In the genomic region with DNA sequence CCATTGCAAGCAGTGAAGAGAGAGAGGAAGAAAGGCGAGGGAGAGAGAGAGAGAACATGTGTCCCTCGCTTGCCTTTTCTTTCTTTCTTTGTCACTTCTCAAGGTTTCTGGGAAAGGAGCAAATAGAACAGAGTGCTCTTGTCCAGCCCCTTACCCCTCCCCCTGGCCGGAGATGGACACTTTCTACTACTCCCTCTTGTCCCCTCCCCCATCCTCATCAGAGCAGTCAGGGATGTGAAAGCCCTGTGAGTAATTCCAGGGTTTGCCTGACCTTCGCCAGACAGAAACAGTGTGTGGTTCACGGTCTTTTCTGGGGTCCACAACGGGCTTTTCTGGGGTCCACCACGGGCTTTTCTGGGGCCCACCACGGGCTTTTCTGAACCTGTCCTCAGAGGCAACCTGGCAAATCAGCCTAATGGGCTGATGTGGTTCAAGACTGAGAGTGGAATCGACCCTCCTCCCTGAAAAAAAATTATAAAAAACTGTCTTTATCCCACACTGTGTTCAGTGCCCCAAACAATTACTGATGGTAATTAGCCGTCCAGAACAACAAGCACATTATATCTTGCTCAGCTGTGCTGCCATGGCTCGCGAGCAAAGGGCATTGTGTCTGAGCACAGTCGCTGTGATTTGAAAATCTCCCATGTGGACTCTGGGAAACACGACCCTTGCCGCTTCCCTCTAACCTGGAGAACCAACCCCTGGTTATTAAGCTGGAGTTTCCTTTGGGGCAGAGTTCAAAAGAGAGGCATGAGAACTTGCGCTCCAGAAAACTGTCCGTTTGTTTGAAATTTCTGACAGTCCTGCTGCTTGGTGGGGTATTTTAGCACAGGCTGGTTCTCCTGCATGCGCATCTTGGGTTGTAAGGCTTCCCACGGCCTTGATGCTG, we compare ENCODE assay signal across 7 mouse cellular contexts.
DNase-seq lines count a peak whose midpoint lies in the region; ATAC-seq lines count a peak whose summit lies in the region.

No protein-coding gene starts in this region.

- peak; percentile 34 for ATAC-seq in intestine, embryonic 15.5 days
- ATAC-seq in limb, embryonic 11.5 days (ENCODE audit: insufficient number of reproducible peaks, low FRiP score, low TSS enrichment, low read depth), result 0 out of 2 replicates have a peak, but pooled peaks have one; percentile 60
- ATAC-seq in neural tube, embryonic 13.5 days (ENCODE audit: low read depth), result peak; percentile 84
- ATAC-seq in megakaryocyte, adult 5-6 weeks (ENCODE audit: poor library complexity, severe bottlenecking), result no peak

- H3K4me3 ChIP-seq in intestine, embryonic 15.5 days (replicated peaks), result no peak overlapping the region
- H3K4me3 ChIP-seq in limb, embryonic 11.5 days (ENCODE audit: low read depth, low read length), result no peak overlapping the region
- no peak overlapping the region for H3K4me3 ChIP-seq in neural tube, embryonic 13.5 days

- no peak overlapping the region for H3K9ac ChIP-seq in intestine, embryonic 15.5 days
- no peak overlapping the region for H3K9ac ChIP-seq in limb, embryonic 11.5 days (ENCODE audit: low read length)
- H3K9ac ChIP-seq in neural tube, embryonic 13.5 days, result peak overlapping the region; percentile 4; the same call in 1 of the 2 replicates

- no peak overlapping the region for H3K27ac ChIP-seq in intestine, embryonic 15.5 days
- peak overlapping the region; percentile 18; the same call in 1 of the 2 replicates for H3K27ac ChIP-seq in limb, embryonic 11.5 days (replicated peaks; ENCODE audit: low read depth, low read length)
- H3K27ac ChIP-seq in neural tube, embryonic 13.5 days (replicated peaks), result peak overlapping the region; percentile 75

- no peaks in the 10 kb centered on the region for H3K27me3 ChIP-seq in intestine, embryonic 15.5 days (replicated peaks)
- H3K27me3 ChIP-seq in limb, embryonic 11.5 days (ENCODE audit: control insufficient read depth, insufficient read depth, low read length), result no peaks in the 10 kb centered on the region
- H3K27me3 ChIP-seq in neural tube, embryonic 13.5 days, result no peaks in the 10 kb centered on the region

- peak overlapping the region; percentile 9; the same call in 1 of the 2 replicates for H3K4me2 ChIP-seq in intestine, embryonic 15.5 days (replicated peaks)
- no peak overlapping the region for H3K4me2 ChIP-seq in limb, embryonic 11.5 days (ENCODE audit: low read depth, severe bottlenecking)
- peak overlapping the region; percentile 38 for H3K4me2 ChIP-seq in neural tube, embryonic 13.5 days

- H3K4me1 ChIP-seq in intestine, embryonic 15.5 days (replicated peaks), result peaks cover 14% of the 10 kb centered on the region
- H3K4me1 ChIP-seq in limb, embryonic 11.5 days (ENCODE audit: control insufficient read depth, insufficient read depth, low read length), result peaks cover 14% of the 10 kb centered on the region
- H3K4me1 ChIP-seq in neural tube, embryonic 13.5 days (replicated peaks), result peaks cover 28% of the 10 kb centered on the region

- WGBS in intestine, embryonic 15.5 days, result 31% methylated on average over 19 of the region's 19 CpGs
- WGBS in limb, embryonic 11.5 days, result 31% methylated on average over 19 of the region's 19 CpGs
- WGBS in neural tube, embryonic 13.5 days, result 8% methylated on average over 19 of the region's 19 CpGs

- no peaks in the 10 kb centered on the region for H3K9me3 ChIP-seq in intestine, embryonic 15.5 days
- no peaks in the 10 kb centered on the region for H3K9me3 ChIP-seq in limb, embryonic 11.5 days (ENCODE audit: control insufficient read depth, low read length)
- H3K9me3 ChIP-seq in neural tube, embryonic 13.5 days, result no peaks in the 10 kb centered on the region

- H3K36me3 ChIP-seq in intestine, embryonic 15.5 days, result no peaks in the 10 kb centered on the region
- H3K36me3 ChIP-seq in limb, embryonic 11.5 days (ENCODE audit: control insufficient read depth, insufficient read depth, low read length), result no peaks in the 10 kb centered on the region
- no peaks in the 10 kb centered on the region for H3K36me3 ChIP-seq in neural tube, embryonic 13.5 days

- DNase-seq in NIH3T3 (ENCODE audit: low read depth), result peak; percentile 57
- DNase-seq in adrenal gland, postnatal 36 days, result peak; percentile 54 to 81
- DNase-seq in heart, adult 11 months, result peak; percentile 97
- peak; percentile 53 for DNase-seq in limb, embryonic 11.5 days (ENCODE audit: low spot score)
